Mouse (Mus musculus) cortical plate, adult 2 months (tissue): ENCODE measurements at regions not wholly inside any gene's neighbourhood (a gene's known extent, or its start where the extent isn't known, plus 50 kb on each side); places are given as distances from the start of the nearest gene placed in this dataset.

Source experiments
- CTCF ChIP-seq: fragments of 200-500 bp; IDR thresholded peaks from 2 replicates; pipeline ENCODE4 v1.5.1; 2011; ENCODE audit warnings: mild to moderate bottlenecking, control low read depth, low read length; ENCODE audit not compliant: insufficient read depth; ENCODE audit errors: extremely low read depth
- POLR2A ChIP-seq: fragments of 200-500 bp; IDR thresholded peaks from 2 replicates; pipeline ENCODE4 v1.6.1; 2011; ENCODE audit warnings: mild to moderate bottlenecking, low read length, control low read depth; ENCODE audit not compliant: insufficient read depth; ENCODE audit errors: extremely low read depth

DNA sequence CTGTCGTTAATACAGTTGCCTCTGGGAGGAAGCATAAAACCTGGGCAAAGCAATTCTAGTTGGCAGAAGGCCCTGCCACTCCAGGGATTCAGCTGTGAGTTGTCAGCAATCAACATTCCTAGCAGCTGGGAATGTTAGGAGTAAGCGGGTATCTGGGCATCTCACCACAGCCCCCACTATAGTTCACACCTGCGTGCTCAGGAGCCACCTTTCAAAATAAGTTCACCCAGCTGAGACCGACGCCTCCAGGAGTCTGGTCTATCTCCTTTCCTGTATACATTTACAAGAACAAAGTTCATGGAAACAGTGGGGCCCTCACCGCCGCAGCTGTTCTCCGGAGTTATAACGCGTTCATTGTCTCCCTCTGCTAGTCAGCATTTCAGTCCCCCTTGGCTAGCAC is 454.0 kb downstream of the Tmtc2 start:
- TF ChIP-seq POLR2A: no peak
- no peak for TF ChIP-seq CTCF
